Mouse (Mus musculus) embryonic facial prominence, embryonic 11.5 days (tissue): ENCODE results near the gene Pygm. TPM values are rescaled to one million over a fixed set of nuclear protein-coding genes. Genes with fewer than 3 reads are reported as not detected.

ENCODE experiments used
- ATAC-seq: fragments of 200-750 bp; cut with Nextera tagmentation; replicated peaks from 2 replicates; pipeline ENCODE4 v1.8.0; 2017; ENCODE audit warnings: low read depth; ENCODE audit not compliant: insufficient number of reproducible peaks, low FRiP score, low TSS enrichment
- DNase-seq: peaks from one replicate; pipeline ENCODE4 v3.0.0-alpha.2; 2015; ENCODE audit warnings: low spot score
- H3K27ac ChIP-seq: fragments of 300-500 bp; sonication (generic); replicated peaks from 2 replicates; pipeline ENCODE4 v1.5.1; 2014; ENCODE audit warnings: mild to moderate bottlenecking, low read depth, low read length, control low read depth
- H3K27me3 ChIP-seq: fragments of 300-500 bp; sonication (generic); 2 replicates; pipeline ENCODE4 v1.6.1; 2014; ENCODE audit warnings: mild to moderate bottlenecking, low read length, moderate library complexity, mixed read lengths; ENCODE audit not compliant: control insufficient read depth, insufficient read depth
- H3K36me3 ChIP-seq: fragments of 300-500 bp; sonication (generic); replicated peaks from 2 replicates; pipeline ENCODE4 v1.6.1; 2014; ENCODE audit warnings: low read depth, mild to moderate bottlenecking, low read length, moderate library complexity, mixed read lengths; ENCODE audit not compliant: control insufficient read depth, insufficient read depth
- H3K4me1 ChIP-seq: fragments of 300-500 bp; sonication (generic); 2 replicates; pipeline ENCODE4 v1.6.1; 2014; ENCODE audit warnings: low read length, mixed read lengths; ENCODE audit not compliant: control insufficient read depth, insufficient read depth
- H3K4me2 ChIP-seq: fragments of 300-500 bp; sonication (generic); 2 replicates; pipeline ENCODE4 v1.6.1; 2014; ENCODE audit warnings: low read depth, mild to moderate bottlenecking, control low read depth, low read length, moderate library complexity
- H3K4me3 ChIP-seq: fragments of 300-500 bp; sonication (generic); 2 replicates; pipeline ENCODE4 v1.5.1; 2014; ENCODE audit warnings: low read depth, low read length, control low read depth
- H3K9ac ChIP-seq: fragments of 300-500 bp; sonication (generic); replicated peaks from 2 replicates; pipeline ENCODE4 v1.6.1; 2014; ENCODE audit warnings: mild to moderate bottlenecking, control low read depth, low read length
- H3K9me3 ChIP-seq: fragments of 300-500 bp; sonication (generic); replicated peaks from 2 replicates; pipeline ENCODE4 v1.6.1; 2016; ENCODE audit warnings: mild to moderate bottlenecking, low read length, inconsistent platforms, mixed read lengths; ENCODE audit not compliant: control insufficient read depth
- whole genome bisulfite sequencing: fragments of 180-500 bp; shearing (Covaris S2); extraction: QIAGEN DNeasy Blood & Tissue Kit; methylation state at CpG from one replicate; pipeline ENCODE4 v1.1.7; 2014; 5-methylcytosine and 5-hydroxymethylcytosine counted together
- polyA plus RNA-seq: library from polyadenylated mRNA; unstranded; fragments of >200 nt; fragmentation: Nextera tagmentation; extraction: Ambion mirVana; gene quantifications from 2 replicates; pipeline ENCODE4 v1.2.1, GENCODE M21; 2014

Pygm gene
- polyA plus RNA-seq = 1.4 and 2.8 TPM in 2 replicates

DNA sequence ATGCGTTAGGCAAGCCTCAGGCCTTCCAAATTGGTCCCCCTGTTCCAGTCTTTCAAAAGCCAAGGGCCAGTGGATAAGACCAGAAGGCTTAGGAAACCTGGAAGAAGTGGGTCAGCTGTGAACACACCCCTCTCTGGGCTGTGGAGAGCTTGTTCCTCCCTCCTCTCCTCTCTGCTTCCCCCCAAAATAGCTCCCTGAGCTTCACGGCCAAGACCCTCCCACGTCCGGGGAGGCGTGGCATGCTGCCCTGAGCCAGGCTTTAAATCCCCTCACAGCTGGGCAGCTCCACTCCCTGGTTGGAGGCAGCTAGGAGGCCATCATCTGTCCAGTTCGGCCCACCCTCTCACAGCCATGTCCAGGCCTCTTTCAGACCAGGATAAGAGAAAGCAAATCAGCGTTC is at the start of gene Pygm:
Gene Pygm (plus strand): TSS at position 272 of the 400 bp plus-strand sequence.
- no peak within 1 kb of the TSS for H3K4me2 ChIP-seq
- H3K9me3 ChIP-seq = no peaks in the 10 kb centered on the region
- H3K27ac ChIP-seq = no peak within 1 kb of the TSS
- 15% methylated on average over 7 of the region's 7 CpGs for WGBS
- H3K4me3 ChIP-seq = no peak within 1 kb of the TSS
- peak; percentile 50 for DNase-seq
- 0 out of 2 replicates have a peak within 1 kb of the TSS, but pooled peaks have one; percentile 22 for H3K9ac ChIP-seq
- ATAC-seq = no peak
- peaks cover 3% of the 10 kb centered on the region for H3K4me1 ChIP-seq
- H3K36me3 ChIP-seq = no peaks in the 10 kb centered on the region
- H3K27me3 ChIP-seq = no peaks in the 10 kb centered on the region

DNA sequence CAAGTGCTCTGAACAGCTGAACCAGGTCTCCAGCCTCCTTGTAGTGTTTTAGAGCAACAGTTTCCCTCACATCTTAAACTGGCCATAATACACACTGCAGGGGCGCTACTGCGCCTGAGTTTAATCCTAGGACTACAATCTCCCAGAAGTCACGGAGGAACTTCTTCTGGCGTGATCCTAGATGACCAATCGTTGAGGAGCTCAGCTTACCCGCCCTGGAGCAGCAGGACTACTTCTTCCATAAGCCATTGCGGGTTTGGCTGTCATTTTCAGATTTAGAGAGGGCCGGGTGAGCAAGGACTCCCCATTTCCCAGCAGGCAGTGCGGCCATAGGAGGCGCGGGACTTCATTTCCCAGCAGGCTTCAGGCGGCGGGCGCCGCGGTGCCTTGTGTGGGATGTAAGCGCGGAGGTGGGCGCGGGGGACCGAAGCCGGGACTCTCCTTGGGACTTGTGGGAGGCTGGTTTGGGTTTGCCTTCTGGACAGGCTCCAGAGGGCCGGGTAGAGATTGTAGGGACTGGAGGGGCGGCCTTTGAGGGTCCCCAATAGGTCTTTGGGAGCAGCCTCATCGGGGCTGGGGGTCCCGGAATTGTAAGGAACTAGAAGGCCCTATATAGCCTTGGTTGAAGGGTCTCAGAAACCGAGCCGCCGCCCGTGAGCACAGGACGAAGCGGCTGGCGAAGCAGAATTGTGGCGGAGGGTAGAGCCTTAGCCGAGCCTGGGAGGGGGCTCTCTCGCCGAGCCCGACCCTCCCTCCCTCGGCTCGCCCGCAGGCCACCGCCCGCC is 49.3 kb upstream of the Pygm start, which contains the start of gene Men1:
Gene Men1 (plus strand): TSS at position 307 of the 785 bp plus-strand sequence.
- WGBS = under 1% methylated on average over 41 of the region's 43 CpGs
- peaks cover 4% of the 10 kb centered on the region for H3K4me1 ChIP-seq
- DNase-seq = peak; percentile 98
- H3K9ac ChIP-seq = peak within 1 kb of the TSS; percentile 76
- no peaks in the 10 kb centered on the region for H3K27me3 ChIP-seq
- peaks cover 7% of the 10 kb centered on the region for H3K36me3 ChIP-seq
- H3K4me3 ChIP-seq = peak within 1 kb of the TSS; percentile 84
- no peaks in the 10 kb centered on the region for H3K9me3 ChIP-seq
- ATAC-seq = peak; percentile 90
- H3K4me2 ChIP-seq = peak within 1 kb of the TSS; percentile 90
- peak within 1 kb of the TSS; percentile 59 for H3K27ac ChIP-seq

DNA sequence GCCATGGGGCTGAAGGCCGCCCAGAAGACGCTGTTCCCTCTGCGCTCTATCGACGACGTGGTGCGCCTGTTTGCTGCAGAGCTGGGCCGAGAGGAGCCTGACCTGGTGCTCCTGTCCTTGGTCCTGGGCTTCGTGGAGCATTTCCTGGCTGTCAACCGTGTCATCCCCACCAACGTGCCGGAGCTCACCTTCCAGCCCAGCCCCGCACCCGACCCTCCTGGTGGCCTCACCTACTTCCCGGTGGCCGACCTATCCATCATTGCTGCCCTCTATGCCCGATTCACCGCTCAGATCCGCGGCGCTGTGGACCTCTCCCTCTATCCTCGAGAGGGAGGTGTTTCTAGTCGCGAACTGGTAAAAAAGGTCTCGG is 48.8 kb upstream of the Pygm start:
- no peaks in the 10 kb centered on the region for H3K27me3 ChIP-seq
- H3K4me3 ChIP-seq = peak overlapping the region; percentile 84
- DNase-seq (no peak), ATAC-seq (peak; percentile 4)
- no peaks in the 10 kb centered on the region for H3K9me3 ChIP-seq
- H3K4me1 ChIP-seq = peaks cover 8% of the 10 kb centered on the region
- H3K9ac ChIP-seq = peak overlapping the region; percentile 76
- peaks cover 7% of the 10 kb centered on the region for H3K36me3 ChIP-seq
- under 1% methylated on average over 25 of the region's 25 CpGs for WGBS
- H3K27ac ChIP-seq = no peak overlapping the region
- H3K4me2 ChIP-seq = peak overlapping the region; percentile 90

DNA sequence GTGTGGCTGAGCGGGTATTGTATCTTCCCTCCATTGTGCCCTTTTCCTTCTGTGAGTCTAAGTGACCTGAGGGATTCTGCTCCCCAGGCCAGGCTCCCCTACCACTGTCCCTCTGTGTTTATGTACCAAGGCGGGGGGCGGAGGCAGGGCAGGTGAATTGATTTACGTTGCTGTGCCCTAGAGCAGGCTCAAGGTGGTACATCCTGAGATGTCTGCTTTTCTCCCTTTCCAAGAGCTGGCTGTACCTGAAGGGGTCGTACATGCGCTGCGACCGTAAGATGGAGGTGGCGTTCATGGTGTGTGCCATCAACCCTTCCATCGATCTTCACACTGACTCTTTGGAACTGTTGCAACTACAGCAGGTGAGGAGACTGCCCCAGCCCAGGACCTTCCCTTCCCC is 47.3 kb upstream of the Pygm start:
- H3K4me1 ChIP-seq = peaks cover 9% of the 10 kb centered on the region
- no peaks in the 10 kb centered on the region for H3K9me3 ChIP-seq
- DNase-seq = no peak
- peaks cover 7% of the 10 kb centered on the region for H3K36me3 ChIP-seq
- no peak overlapping the region for H3K9ac ChIP-seq
- no peaks in the 10 kb centered on the region for H3K27me3 ChIP-seq
- no peak overlapping the region; the same call in 1 of the 2 replicates for H3K4me3 ChIP-seq
- WGBS = 91% methylated on average over 10 of the region's 10 CpGs
- peak overlapping the region; percentile 90 for H3K4me2 ChIP-seq
- H3K27ac ChIP-seq = no peak overlapping the region
- ATAC-seq = no peak

DNA sequence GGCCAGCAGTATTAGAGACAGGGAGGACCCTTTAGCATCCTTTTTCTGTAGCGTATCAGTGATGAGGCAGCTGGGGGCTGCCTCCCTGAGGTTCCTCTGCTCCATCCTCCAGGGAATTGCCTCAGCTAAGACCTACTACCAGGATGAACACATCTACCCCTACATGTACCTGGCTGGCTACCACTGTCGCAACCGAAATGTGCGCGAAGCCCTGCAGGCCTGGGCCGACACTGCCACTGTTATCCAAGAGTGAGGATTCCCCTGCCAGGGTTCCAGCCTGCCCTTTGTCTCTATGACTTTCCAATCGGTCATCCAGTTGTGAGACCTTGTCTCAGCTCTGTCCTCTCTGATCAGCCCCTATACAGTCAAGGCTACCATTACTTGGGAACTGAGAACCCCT is 46.0 kb upstream of the Pygm start:
- Histone ChIP-seq H3K27ac (no peak overlapping the region), H3K9me3 (no peaks in the 10 kb centered on the region), H3K4me2 (no peak overlapping the region), H3K4me1 (peaks cover 9% of the 10 kb centered on the region), H3K9ac (no peak overlapping the region), H3K27me3 (no peaks in the 10 kb centered on the region), H3K36me3 (peaks cover 7% of the 10 kb centered on the region), H3K4me3 (no peak overlapping the region)
- no peak for DNase-seq
- no peak for ATAC-seq
- WGBS = 96% methylated on average over 7 of the region's 7 CpGs

DNA sequence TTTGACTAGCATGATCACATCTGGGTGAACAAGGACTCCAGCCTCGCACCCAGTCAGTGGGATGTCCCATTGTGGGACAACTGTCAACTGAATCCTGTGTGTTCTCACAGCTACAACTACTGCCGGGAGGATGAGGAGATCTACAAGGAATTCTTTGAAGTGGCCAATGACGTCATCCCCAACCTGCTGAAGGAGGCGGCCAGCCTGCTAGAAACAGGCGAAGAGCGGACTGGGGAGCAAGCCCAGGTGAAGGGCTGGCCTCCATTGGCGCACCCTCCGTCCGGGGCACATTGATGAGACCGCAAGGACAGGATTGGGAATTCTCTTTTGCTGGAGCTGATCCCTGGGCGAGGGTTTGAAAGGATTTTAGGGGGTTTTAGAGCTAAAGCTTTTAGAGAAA is 45.5 kb upstream of the Pygm start:
- 95% methylated on average over 11 of the region's 11 CpGs for WGBS
- H3K4me2 ChIP-seq = no peak overlapping the region
- ATAC-seq (no peak), DNase-seq (no peak)
- H3K27me3 ChIP-seq = no peaks in the 10 kb centered on the region
- H3K9me3 ChIP-seq = no peaks in the 10 kb centered on the region
- peaks cover 7% of the 10 kb centered on the region for H3K36me3 ChIP-seq
- H3K27ac ChIP-seq = no peak overlapping the region
- H3K4me1 ChIP-seq = peaks cover 9% of the 10 kb centered on the region
- no peak overlapping the region for H3K4me3 ChIP-seq
- H3K9ac ChIP-seq = no peak overlapping the region

DNA sequence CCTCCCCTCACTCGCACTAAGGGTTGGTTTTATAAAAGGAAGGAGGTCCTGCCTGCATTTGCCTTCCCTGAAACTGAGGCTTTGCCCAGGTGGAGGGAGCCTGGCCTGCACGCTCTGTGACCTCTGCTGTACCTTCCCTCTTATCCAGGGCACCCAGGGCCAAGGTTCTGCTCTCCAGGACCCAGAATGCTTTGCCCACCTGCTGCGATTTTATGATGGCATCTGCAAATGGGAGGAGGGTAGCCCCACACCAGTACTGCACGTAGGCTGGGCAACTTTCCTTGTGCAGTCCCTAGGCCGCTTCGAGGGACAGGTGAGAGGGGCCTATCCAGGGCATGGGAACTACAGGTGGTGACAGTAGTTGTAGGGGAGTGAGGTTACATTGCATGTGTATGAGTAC is 45.0 kb upstream of the Pygm start:
- H3K27me3 ChIP-seq = no peaks in the 10 kb centered on the region
- 90% methylated on average over 5 of the region's 6 CpGs for WGBS
- H3K9me3 ChIP-seq = no peaks in the 10 kb centered on the region
- DNase-seq (no peak), ATAC-seq (no peak)
- no peak overlapping the region for H3K4me2 ChIP-seq
- no peak overlapping the region for H3K9ac ChIP-seq
- H3K27ac ChIP-seq = no peak overlapping the region
- H3K4me1 ChIP-seq = peaks cover 9% of the 10 kb centered on the region
- H3K36me3 ChIP-seq = peaks cover 7% of the 10 kb centered on the region
- no peak overlapping the region for H3K4me3 ChIP-seq

DNA sequence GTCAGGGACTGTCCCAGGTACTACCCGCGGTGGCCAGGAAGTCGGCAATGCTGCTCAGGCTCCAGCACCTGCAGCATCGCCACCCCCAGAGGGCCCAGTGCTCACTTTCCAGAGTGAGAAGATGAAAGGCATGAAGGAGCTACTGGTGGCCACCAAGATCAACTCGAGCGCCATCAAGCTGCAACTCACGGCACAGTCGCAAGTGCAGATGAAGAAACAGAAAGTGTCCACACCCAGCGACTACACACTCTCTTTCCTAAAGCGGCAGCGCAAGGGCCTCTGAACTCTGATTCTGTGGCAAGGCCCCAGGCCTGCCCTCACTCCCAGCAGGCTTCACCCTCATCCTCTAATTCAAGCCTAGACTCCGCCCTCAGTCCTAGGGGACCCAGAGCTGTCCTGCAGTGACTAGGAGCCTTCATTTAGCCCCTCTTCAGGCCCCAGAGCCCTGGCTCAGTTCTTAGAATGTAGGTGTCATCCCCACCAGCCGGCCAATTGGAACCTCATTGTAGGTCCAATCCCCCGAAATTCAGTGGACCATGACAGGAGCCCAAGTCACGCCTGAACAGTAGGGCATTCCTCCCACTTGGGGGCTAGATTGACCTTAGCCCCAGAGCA is 44.2 kb upstream of the Pygm start:
- ATAC-seq (no peak), DNase-seq (no peak)
- no peaks in the 10 kb centered on the region for H3K27me3 ChIP-seq
- H3K9me3 ChIP-seq = no peaks in the 10 kb centered on the region
- H3K27ac ChIP-seq = no peak overlapping the region
- H3K4me1 ChIP-seq = peaks cover 9% of the 10 kb centered on the region
- H3K4me3 ChIP-seq = no peak overlapping the region
- peaks cover 7% of the 10 kb centered on the region for H3K36me3 ChIP-seq
- no peak overlapping the region for H3K9ac ChIP-seq
- 71% methylated on average over 15 of the region's 15 CpGs for WGBS
- H3K4me2 ChIP-seq = no peak overlapping the region
